Mouse (Mus musculus) lung, postnatal 0 days (tissue): ENCODE results near the gene Arhgef28. TPM values are rescaled to one million over a fixed set of nuclear protein-coding genes. Genes with fewer than 3 reads are reported as not detected.

Experiments
- ATAC-seq: fragments of 200-750 bp; cut with Nextera tagmentation; 2 replicates; pipeline ENCODE4 v1.8.0; 2017; ENCODE audit warnings: moderate library complexity
- DNase-seq: peaks from one replicate; pipeline ENCODE4 v3.0.0-alpha.2; 2016; ENCODE audit warnings: low spot score
- H3K27ac ChIP-seq: fragments of 300-500 bp; sonication (generic); 2 replicates; pipeline ENCODE4 v1.5.1; 2014; ENCODE audit warnings: antibody characterized with exemption, mild to moderate bottlenecking, low read length, mixed read lengths
- H3K27me3 ChIP-seq: fragments of 300-500 bp; sonication (generic); replicated peaks from 2 replicates; pipeline ENCODE4 v1.6.1; 2014; ENCODE audit warnings: low read length, mixed read lengths; ENCODE audit not compliant: insufficient read depth
- H3K36me3 ChIP-seq: fragments of 300-500 bp; sonication (generic); 2 replicates; pipeline ENCODE4 v1.6.1; 2014; ENCODE audit warnings: low read length, mixed read lengths; ENCODE audit not compliant: insufficient read depth
- H3K4me1 ChIP-seq: fragments of 300-500 bp; sonication (generic); 2 replicates; pipeline ENCODE4 v1.6.1; 2014; ENCODE audit warnings: antibody characterized with exemption, low read depth, low read length, mixed read lengths; ENCODE audit not compliant: insufficient read depth
- H3K4me2 ChIP-seq: fragments of 300-500 bp; sonication (generic); replicated peaks from 2 replicates; pipeline ENCODE4 v1.6.1; 2014; ENCODE audit warnings: low read depth, mild to moderate bottlenecking, low read length, moderate library complexity, mixed read lengths
- H3K4me3 ChIP-seq: fragments of 300-500 bp; sonication (generic); 2 replicates; pipeline ENCODE4 v1.5.1; 2014; ENCODE audit warnings: low read depth, low read length
- H3K9ac ChIP-seq: fragments of 300-500 bp; sonication (generic); replicated peaks from 2 replicates; pipeline ENCODE4 v1.6.1; 2014; ENCODE audit warnings: low read depth, mild to moderate bottlenecking
- H3K9me3 ChIP-seq: fragments of 300-500 bp; sonication (generic); 2 replicates; pipeline ENCODE4 v1.6.1; 2016; ENCODE audit warnings: low read length, mixed read lengths
- CTCF ChIP-seq: IDR thresholded peaks from 2 replicates; pipeline ENCODE4 v1.5.1; 2016; ENCODE audit warnings: antibody characterized with exemption, mild to moderate bottlenecking
- EP300 ChIP-seq: IDR thresholded peaks from 2 replicates; pipeline ENCODE4 v1.6.1; 2016; ENCODE audit warnings: antibody characterized with exemption, mild to moderate bottlenecking, control low read depth
- WGBS: fragments of 180-500 bp; shearing (Covaris S2); extraction: QIAGEN DNeasy Blood & Tissue Kit; methylation state at CpG from one replicate; pipeline ENCODE4 v1.1.7; 2014; 5-methylcytosine and 5-hydroxymethylcytosine counted together
- polyA plus RNA-seq: library from polyadenylated mRNA; unstranded; fragments of >200 nt; fragmentation: Nextera tagmentation; extraction: Ambion mirVana; gene quantifications from 2 replicates; pipeline ENCODE4 v1.2.1, GENCODE M21; 2015

Arhgef28 gene
- polyA plus RNA-seq, 1 experiment from 2014 or later: 53.0 TPM

DNA sequence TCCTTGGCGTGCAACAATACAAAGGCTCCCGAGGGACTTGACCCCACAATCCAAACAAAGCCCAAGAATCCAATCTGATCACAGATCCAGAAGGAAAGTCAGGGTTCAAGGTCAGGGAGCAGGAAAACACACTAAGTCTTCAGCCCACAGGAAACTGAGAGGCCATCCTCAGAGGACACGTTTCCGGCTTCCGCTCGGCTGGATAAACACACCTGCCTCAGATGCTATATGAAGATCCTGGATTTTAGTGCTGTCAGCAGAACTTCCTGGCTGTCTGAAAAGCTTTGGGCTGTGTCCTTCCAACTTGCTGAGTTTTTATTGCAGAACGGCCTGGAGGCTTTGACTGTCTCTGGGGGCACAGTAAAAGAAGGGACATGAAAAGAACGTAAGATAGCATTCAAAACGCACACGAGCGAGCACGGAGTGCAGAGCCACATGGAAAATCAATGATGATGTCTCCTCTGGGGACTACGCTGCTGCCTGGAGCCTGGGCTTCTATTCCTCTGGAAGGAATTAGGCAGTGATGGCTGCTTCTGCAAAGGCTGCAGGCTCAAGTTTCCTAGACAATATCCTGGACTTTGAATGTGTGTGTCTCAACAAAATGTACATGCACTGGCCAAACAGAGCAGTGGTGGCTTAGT is 338.8 kb downstream of the Arhgef28 start:
- TF ChIP-seq EP300 (0 out of 2 replicates have a peak, but pooled peaks have one; percentile 14), CTCF (no peak)
- H3K9me3 ChIP-seq: no peaks in the 10 kb centered on the region
- no peak overlapping the region for H3K4me2 ChIP-seq
- H3K9ac ChIP-seq: no peak overlapping the region
- no peaks in the 10 kb centered on the region; the same call in 1 of the 2 replicates for H3K4me1 ChIP-seq
- WGBS: 51% methylated on average over 13 of the region's 13 CpGs
- H3K4me3 ChIP-seq: no peak overlapping the region
- DNase-seq (no peak), ATAC-seq (peak; percentile 16; the same call in 1 of the 2 replicates)
- no peaks in the 10 kb centered on the region for H3K36me3 ChIP-seq
- H3K27me3 ChIP-seq: no peaks in the 10 kb centered on the region
- no peak overlapping the region for H3K27ac ChIP-seq

DNA sequence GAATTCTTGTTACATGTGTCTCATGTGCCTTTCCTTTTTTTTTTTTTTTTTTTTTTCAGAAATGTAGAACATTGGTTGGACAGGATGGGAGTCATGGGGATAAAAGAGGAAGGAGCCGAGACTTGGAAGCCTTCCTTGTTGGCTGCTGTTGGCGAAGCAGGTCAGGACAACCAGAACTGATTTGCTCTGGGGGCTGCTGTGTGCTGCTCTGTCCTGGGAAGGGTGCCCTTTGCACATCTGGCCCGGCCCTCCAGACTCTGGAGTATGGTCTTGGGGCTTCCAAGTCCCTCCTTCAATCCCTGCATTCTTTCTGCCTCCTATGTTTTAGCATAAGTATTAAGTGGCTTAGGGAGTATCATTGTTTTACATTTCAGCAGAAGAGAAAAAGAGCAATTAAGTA is 347.2 kb downstream of the Arhgef28 start:
- no peaks in the 10 kb centered on the region; the same call in 1 of the 2 replicates for H3K4me1 ChIP-seq
- no peaks in the 10 kb centered on the region for H3K27me3 ChIP-seq
- no peaks in the 10 kb centered on the region for H3K36me3 ChIP-seq
- no peak overlapping the region for H3K4me3 ChIP-seq
- DNase-seq (no peak), ATAC-seq (no peak)
- H3K9me3 ChIP-seq: no peaks in the 10 kb centered on the region
- 83% methylated on average over 3 of the region's 3 CpGs for WGBS
- H3K27ac ChIP-seq: no peak overlapping the region
- no peak overlapping the region for H3K4me2 ChIP-seq
- no peak overlapping the region for H3K9ac ChIP-seq
- no peak for TF ChIP-seq CTCF
- TF ChIP-seq EP300: no peak

DNA sequence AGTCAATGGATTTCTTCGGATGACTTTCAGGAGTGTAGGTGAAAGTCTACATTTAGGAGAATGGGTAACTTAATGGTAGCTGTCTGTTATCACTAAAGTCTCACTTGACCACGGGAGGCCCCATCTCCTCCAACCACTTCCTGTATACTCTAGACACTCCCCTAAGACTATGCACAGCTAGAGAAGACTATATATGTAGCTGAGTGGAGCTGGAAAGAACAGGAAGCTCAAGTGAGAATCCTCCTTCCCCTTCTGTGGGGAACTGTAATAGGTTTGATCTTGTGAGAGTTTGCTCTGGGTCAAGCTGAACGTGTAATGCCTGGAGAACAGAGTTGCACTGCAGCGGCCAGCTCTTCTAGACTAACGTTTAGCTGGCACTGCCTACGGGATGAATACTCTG is 348.4 kb downstream of the Arhgef28 start:
- no peak for TF ChIP-seq EP300
- H3K27ac ChIP-seq: no peak overlapping the region
- H3K9ac ChIP-seq: no peak overlapping the region
- H3K4me1 ChIP-seq: peaks cover 3% of the 10 kb centered on the region; the same call in 1 of the 2 replicates
- no peaks in the 10 kb centered on the region for H3K27me3 ChIP-seq
- WGBS: 43% methylated on average over 6 of the region's 6 CpGs
- DNase-seq (peak; percentile 44), ATAC-seq (peak; percentile 25; the same call in 1 of the 2 replicates)
- H3K4me3 ChIP-seq: no peak overlapping the region
- H3K4me2 ChIP-seq: no peak overlapping the region
- no peaks in the 10 kb centered on the region for H3K36me3 ChIP-seq
- H3K9me3 ChIP-seq: no peaks in the 10 kb centered on the region

DNA sequence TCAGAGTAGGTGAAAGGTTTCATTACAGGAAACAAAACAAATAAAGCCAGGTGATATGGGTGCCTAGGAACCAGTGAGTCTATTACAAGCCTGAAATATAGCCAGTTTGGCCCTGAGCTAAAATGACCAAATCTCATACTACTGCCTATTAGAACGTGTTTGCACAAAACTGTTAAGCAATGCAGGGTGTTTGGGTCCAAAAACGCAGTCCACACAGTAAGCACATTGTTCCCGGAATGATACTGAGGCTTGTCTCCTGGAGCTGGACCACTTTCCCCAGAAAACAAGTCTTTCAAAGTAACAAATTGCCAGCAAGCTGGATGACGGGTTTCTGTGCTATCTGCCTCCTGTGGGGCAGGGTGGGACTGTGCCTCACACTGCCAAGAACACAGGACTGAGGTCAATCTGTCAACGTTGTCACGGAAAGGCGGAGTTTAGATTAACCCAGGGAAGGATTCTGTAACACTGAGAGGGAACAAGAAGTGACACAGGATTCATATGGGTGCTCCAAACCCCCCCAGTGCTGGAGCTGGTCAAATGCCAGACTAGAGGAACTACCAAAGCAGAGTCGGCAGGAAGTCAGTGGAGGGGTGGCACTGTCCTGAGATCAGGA is 352.8 kb downstream of the Arhgef28 start:
- Histone ChIP-seq H3K4me1 (peaks cover 3% of the 10 kb centered on the region; the same call in 1 of the 2 replicates), H3K36me3 (no peaks in the 10 kb centered on the region), H3K9ac (no peak overlapping the region), H3K4me3 (no peak overlapping the region), H3K4me2 (no peak overlapping the region), H3K9me3 (no peaks in the 10 kb centered on the region), H3K27ac (no peak overlapping the region), H3K27me3 (no peaks in the 10 kb centered on the region)
- TF ChIP-seq CTCF: peak; percentile 16; the same call in 1 of the 2 replicates
- no peak for TF ChIP-seq EP300
- DNase-seq: peak; percentile 51
- 29% methylated on average over 8 of the region's 8 CpGs for WGBS
- ATAC-seq: peak; percentile 72

Other genes starting within 250 kb of the Arhgef28 start
- gene Utp15, start 56.6 kb upstream of the Arhgef28 start, polyA plus RNA-seq: 8.4 and 8.7 TPM in 2 replicates
- 22.1 and 24.2 TPM in 2 replicates for gene Ankra2, start 56.6 kb upstream of the Arhgef28 start, polyA plus RNA-seq
- gene Gm21976, start 73.4 kb upstream of the Arhgef28 start, polyA plus RNA-seq: 0.38 TPM in 1 of 2 replicates, not detected in the other
- 499 and 511 TPM in 2 replicates for gene Btf3, start 110.6 kb upstream of the Arhgef28 start, polyA plus RNA-seq
- 0.05 TPM in 2 replicates for gene Foxd1, start 147.8 kb upstream of the Arhgef28 start, polyA plus RNA-seq